Mouse (Mus musculus): ENCODE measurements at regions not wholly inside any gene's neighbourhood (a gene's known extent, or its start where the extent isn't known, plus 50 kb on each side); places are given as distances from the start of the nearest gene placed in this dataset.

GRCm38 (mm10) chr1:61175239-61175638 lies 197.5 kb downstream of the Icos start:
- no peak for DNase-seq (ENCODE audit: low spot score)

GRCm38 (mm10) chr1:61179461-61179860 lies 201.7 kb downstream of the Icos start:
- no peak for DNase-seq (ENCODE audit: low spot score)

- DNase-seq (ENCODE audit: low spot score) = peak; percentile 84
Observed at GRCm38 (mm10) chr1:61181099-61181821, 203.5 kb downstream of the Icos start.

GRCm38 (mm10) chr1:61187381-61188100 lies 209.8 kb downstream of the Icos start:
- DNase-seq (ENCODE audit: low spot score) = no peak

DNA sequence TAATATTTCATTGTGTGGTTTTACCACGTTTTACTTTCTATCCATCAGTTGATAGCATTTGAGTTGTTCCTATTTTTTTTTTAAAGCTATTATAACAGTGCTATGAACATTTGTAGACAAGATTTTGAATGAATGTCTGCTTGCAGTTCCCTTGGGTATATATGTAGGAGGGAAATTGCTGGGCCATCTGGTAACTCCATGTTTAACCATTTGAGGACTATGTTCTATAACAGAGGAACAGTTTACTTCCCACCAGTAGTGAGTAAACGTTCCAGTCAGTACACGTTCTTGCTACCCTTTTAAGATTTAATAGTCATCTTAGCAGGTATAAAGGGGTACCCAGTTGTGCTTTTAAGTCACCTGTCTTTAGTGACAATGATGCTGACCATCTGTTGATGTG lies 213.2 kb downstream of the Icos start:
- no peak for DNase-seq (ENCODE audit: low spot score)

DNA sequence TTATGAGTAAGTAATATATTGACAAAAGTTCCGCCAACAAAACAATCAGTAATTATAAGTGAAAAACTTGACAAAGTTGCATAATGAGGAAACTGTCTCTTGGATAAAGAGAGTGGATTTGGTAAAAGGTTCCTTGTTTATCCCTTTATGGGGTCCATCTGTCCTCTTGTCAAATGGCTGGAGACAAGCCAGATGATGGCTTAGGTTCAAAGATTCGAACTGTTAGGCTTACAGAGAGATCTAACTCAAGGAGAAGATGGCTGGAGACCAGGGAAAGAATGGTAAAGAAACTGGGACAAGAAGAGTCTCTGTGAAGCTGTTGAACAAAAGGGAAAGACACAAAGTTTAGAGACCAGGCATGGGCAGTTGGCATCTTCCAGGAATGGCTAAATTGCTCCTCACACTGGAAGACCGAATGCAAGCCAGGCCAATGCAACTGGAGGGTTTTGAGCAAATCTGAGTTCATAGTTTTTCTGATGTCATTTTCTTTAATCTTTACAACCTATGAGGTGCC lies 220.9 kb downstream of the Icos start:
- DNase-seq (ENCODE audit: low spot score) = no peak

GRCm38 (mm10) chr1:61201006-61201405 lies 223.3 kb downstream of the Icos start:
- DNase-seq (ENCODE audit: low spot score) = no peak

- no peak for DNase-seq (ENCODE audit: low spot score)
Observed at GRCm38 (mm10) chr1:61202079-61202478, 224.4 kb downstream of the Icos start.

DNA sequence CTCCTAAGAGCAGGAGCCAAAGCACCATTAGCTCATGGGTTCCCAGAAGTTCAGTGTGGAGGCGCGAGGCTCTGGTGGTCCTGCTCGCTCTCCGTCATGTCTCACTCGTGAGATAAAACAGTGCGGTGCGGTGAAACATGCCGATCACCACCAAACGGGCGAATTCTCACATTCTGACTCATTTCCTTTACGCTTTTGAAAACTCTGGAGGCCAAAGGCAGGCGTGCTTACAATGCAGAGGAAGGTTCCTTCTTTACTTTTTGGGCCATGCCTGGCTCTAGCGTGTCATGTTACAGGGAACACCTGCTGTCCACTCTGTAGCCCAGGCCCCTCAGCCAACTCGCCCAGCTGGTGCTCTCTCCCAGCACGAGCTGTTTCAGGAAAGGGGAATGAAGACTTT lies 225.4 kb downstream of the Icos start:
- no peak for DNase-seq (ENCODE audit: low spot score)

DNA sequence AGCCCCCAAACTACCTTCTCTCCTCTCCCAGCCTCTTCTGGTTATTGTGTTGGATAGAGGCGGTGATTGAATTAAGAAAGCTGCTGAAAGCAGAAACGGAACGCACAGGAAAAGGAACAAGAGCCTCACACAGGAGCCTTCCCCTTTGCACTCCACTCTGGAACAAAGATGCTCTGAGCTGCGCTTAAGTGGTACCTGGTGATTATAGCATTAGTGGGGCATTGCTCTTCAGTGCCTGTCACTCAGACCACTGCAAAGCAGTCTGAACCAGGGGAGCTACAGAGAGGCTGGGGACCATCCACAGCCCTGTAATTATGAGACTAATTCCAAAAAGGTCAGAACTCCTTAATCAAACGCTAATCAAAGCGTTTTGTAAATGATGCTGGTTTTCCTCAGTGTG lies 225.9 kb downstream of the Icos start:
- DNase-seq (ENCODE audit: low spot score) = no peak

DNA sequence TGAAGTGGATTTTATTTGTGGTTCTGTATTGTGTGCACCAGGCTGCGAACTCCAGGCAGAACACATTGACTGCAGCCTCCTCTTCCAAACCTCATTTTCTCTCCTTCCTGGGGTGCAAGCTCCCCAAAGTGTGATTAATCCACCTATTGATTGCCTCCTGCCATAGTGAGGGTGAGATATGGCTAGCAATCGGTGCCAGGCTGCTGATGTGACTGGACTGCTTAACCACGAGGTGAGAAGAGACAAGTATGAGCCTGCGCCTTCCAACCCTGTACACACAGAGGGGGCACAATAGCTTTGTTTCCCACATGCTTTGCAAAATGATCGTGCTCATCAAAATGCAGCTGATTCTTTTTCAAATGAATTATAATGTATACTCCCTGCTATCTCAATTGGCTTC lies 227.4 kb downstream of the Icos start:
- DNase-seq (ENCODE audit: low spot score) = no peak

DNA sequence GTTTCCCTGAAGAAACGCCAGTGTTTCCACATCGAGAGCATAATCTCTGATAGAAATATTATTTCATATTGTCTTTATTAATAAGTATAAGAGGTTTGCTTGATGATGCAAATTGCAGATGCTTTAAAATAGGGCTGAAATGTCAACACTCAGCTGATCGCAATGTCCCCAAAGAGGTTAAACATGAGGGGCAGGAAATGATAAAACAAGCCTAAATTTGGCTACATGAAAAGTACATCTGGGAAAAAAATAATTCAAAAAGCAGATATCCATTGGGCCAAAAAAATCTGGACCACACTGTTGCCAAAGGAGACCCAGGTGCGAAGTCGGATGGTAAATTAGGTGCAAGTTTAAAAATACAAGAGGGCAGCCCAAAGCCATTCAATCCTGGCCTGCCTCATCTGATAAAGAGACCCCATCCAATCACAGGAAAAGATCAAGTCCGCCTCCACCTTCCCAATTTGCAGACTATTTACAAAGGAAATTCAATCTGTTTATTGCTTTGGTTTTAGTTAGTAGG lies 229.2 kb downstream of the Icos start:
- DNase-seq (ENCODE audit: low spot score) = no peak

- DNase-seq (ENCODE audit: low spot score) = no peak
Observed at GRCm38 (mm10) chr1:61208386-61208785, 230.7 kb downstream of the Icos start.

DNA sequence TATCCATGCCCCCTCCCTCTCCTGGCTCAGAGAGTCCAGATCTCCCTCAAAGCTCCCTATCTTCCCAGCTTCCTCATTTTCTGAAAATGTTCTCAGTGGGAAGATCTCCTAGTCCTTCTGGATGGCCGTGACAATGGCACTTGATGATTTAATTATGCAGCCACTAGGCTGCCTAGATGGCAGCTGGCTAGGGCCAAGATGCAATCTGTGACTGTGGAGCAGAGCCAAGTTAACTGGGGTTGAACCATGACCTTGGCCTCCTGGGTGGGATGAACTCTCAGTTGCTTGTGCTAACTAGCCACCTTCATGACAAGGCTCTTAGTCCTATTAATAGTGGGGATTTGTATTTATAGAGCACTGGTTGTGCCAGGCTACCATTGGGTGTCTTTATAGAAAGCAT lies 243.4 kb downstream of the Icos start:
- no peak for DNase-seq (ENCODE audit: low spot score)

- DNase-seq (ENCODE audit: low spot score) = no peak
Observed at GRCm38 (mm10) chr1:61228942-61229341, 251.2 kb downstream of the Icos start.

GRCm38 (mm10) chr1:61233001-61233400 lies 255.3 kb downstream of the Icos start:
- DNase-seq (ENCODE audit: low spot score) = no peak

DNA sequence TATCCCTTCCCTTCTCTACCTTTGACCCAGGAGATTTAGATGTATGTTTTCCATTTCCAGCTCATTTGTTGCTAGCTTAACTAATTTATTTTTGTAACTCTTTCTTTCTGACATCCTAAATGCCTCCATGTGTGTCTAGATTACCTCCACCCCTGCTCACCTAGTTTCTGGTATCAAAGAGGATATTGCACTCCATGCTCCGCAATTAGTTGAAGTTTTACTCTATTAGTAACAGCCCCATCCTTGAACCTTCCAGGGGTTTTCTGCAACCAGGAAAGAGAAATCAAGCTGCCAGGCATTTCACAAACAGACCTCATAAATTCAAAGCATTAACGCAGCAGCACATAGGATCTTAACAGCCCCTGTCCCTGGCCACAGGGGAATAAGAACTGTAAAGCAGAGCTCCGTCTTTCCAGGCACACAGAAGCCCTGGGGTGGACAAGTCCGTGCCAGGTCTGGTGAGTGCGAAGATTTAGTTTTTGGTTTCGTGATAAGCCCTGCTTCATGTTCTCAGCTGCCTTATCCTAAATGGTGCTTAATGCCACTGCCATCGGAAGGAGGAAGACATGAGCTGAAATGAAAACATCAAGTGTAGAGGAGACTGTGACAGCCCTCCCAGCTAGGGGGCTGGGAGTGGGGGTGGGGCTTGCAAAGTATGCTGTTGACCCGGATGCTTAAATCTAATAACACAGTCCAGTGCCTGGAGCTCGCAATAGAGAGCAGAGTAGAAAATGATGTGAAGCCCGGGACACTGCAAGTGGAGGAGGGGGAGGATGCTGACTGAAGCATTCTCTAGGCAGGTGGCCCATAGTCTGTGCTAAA lies 256.0 kb downstream of the Icos start:
- no peak for DNase-seq (ENCODE audit: low spot score)

DNA sequence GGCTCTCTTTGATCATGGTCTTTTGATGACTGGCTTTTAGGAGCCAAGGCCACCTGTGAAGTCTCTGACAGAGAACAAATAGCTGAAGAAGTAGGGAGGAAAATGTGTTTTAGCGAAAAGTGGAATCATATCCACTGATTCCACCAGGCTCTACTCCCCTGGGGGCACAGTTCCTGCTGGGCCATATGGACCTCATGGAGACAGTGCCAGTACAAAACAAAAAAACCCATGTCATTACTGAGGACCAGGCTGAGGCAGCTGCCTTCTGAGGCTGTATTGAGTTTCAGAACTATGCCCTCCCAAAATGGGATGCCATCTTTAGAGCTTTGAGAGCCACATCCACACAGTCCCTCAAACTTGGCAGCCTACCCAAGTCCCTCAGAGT lies 256.6 kb downstream of the Icos start:
- DNase-seq (ENCODE audit: low spot score) = no peak

DNA sequence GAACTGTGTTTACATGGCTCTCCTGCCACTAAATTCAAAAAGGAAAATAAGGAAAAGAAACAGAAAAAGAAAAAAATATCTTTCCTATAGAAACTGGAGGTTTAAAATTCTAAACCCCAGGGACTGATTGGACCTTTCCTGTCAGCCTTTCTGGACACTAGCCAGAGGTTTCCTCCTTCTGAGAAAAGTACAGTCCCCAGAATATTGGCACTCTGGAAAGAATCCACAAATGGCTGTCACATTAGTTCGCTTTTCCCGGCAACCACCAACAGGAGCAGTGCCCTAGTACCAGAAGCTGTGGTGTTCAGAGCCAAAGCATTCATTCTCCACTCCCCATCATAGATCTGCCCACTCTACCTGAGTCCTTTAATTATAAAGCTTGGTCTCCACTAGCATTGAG lies 258.8 kb downstream of the Icos start:
- DNase-seq (ENCODE audit: low spot score) = no peak

DNA sequence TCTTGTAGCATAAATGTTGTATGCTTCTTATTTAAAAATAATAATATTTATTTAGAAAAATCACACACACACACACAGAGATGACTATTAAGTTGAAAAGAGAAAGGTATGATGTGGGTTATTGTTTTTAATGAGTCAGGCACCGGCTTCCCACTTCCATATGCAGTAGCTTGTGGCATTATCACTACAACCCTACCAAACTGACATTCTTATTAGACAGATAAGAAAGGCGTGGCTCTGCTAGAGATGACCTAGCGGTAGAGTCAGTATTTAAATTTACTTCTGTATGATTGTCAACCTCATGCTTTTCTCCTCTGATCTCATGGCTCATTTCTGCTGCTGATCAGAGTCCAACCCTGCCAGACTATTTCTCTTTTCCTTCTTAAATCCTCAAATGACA lies 260.9 kb downstream of the Icos start:
- DNase-seq (ENCODE audit: low spot score) = no peak

DNA sequence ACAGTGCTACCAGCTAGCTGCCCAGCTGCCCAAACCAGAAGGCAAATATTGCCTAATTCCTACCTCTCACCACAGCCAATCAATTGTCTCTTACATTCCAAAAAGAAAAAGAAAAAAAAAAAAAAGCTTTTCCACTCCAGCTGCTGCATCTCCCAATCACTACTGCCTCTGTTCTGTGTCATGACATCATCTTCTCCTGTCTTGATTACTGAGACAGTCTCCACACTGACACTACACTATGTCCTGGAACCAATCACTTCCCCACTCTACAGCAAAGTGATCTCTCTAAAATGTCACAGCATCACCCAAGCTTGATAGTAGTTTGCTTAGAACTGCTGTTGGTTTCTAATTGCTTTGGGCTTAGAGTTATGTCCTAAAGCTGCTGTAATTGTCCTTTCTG lies 279.8 kb downstream of the Icos start:
- no peak for DNase-seq (ENCODE audit: low spot score)

GRCm38 (mm10) chr1:61263466-61263865 lies 285.7 kb downstream of the Icos start:
- DNase-seq (ENCODE audit: low spot score) = no peak
